Mouse (Mus musculus) layer of hippocampus, postnatal 14 days (tissue): ENCODE measurements around the gene Slc35d1. TPM values are rescaled to one million over a fixed set of nuclear protein-coding genes. Genes with fewer than 3 reads are reported as not detected.

ENCODE experiments used
- DNase-seq, 2 experiments: peaks; one replicate each; pipeline ENCODE4 v3.0.0; 2021 to 2022; ENCODE audit warnings: low spot score in 2 of 2, mixed read lengths in 1 of 2
- long read RNA-seq, 2 experiments: library from polyadenylated mRNA; stranded (forward); transcript quantifications; one replicate each; pipeline ENCODE4 v2.0.0; 2021
- total RNA-seq, 2 experiments: library from RNA; stranded (reverse); gene quantifications; 2 replicates each; pipeline ENCODE4 v1.2.3; 2021

Gene Slc35d1
- total RNA-seq, result 10 to 100 TPM; 14.3 to 14.9 TPM
- long read RNA-seq, experiment 1, full-length matches to known transcripts, result 4 of 4 reads
- long read RNA-seq, experiment 1, partial matches to known transcripts, result 0 of 4 reads
- long read RNA-seq, experiment 1, other reads (novel, unspliced or antisense), result 0 of 4 reads
- long read RNA-seq, experiment 2, full-length matches to known transcripts, result 5 of 10 reads
- long read RNA-seq, experiment 2, partial matches to known transcripts, result 0 of 10 reads
- long read RNA-seq, experiment 2, other reads (novel, unspliced or antisense), result 5 of 10 reads

DNA sequence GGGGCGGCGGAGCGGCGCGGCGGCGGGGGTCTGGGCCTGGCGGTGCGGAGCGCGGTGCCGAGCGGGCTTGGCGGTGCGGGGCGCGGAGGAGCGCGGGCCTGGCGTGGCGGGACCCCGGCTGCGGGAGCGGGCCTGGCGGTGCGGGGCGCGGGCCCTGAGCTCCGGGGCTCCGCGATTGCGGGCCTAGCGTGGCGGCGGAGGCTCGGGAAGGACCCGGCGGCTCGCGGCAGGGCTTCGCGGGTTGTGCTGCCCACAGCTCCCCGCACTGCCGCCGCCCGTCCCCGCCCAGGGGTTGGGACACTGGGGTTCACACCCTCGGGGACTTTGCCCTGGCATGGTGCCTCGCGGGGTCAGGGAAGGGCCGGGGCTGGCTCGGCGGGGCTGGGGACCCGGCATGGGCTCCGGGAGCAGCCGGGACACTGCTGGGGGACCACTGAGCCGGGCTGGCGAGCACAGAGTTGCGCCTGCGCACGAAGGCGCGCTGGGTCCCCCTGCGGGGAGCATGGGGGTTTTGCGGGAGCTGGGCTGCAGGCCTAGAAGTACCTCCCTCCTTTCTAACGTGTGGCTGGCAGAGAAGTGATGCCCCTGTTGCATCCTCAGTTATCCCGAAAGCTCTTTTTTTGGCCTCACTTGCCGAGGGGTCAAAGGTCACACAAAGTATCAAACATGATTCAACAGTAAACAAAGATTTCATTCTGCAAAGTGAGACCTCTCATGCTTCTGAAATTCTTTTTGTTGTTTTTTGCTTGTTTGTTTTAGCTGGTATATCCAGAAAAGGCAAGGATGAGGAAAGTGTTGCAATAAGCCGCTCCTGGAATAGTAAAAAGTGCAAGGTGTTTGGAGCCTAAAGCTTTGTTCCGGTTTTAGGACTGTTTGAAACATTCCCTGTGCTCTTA, at the start of gene Slc35d1:
Gene Slc35d1 (minus strand): TSS at position 240 of the 896 bp plus-strand sequence.
- DNase-seq, result peak; percentile 83 to 85

DNA sequence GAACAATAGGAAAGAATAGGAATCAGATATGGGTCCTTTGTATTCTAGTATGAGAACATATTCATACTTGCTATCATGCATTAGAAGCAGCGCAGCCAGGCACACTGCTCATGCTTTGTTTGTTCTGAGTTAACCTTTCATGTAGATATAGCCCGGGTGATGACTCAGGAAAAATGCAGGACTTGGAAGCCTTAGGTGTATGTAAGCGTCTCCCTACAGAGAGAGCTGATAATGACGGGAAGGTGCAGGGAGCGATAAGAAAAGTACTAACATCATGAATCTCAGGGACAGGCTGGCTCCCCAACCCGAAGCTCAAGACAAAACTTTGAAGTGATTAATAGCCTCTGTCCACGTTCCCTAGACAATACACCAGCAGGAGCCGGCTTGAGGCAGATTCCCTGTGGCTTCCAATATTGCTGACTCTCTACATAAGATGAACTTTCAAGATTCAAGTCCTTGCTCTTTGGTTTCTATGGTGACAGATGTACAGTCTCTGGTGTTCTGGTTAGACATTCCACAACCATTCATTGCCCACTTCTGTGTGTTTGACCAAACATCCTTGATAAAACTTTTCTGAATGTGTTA, 48.9 kb upstream of the Slc35d1 start:
- no peak for DNase-seq

DNA sequence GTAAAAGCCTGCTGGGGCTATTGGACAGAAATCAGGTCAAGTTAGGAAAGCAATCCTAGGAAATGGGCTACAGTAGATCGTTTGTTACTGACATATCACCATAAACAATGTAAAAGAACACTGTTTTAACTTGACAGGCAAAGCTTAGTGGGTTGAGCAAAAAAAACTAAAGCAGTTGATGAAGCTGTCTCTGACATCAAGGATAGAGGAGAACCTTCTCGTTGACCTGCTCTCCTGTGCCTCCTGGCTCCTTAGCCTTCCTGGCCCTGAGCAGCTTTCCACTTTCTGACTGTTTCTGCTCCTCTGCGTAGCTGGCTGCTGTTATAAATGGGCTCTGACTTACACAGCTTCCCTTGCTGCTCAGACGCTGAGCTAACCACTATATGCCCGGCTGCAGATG, 48.4 kb upstream of the Slc35d1 start:
- DNase-seq, result no peak

DNA sequence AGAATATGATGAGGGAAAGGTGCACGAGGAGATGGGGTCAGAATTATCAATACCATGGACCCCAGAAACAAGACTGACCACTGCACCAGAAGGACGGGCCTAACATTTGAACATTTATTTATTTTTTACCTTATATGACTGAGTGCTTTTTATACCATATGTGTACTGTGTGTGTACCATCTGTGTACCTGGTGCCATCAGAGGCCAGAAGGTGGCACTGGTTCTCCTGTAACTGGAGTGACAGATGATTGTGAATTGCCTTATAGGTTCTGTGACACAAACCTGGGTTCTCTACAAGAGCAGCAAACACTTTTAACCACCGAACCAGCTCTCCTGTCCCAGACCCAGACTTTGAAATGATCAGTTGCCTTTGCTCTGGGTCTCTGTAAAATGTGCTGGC, 43.9 kb upstream of the Slc35d1 start:
- no peak for DNase-seq

DNA sequence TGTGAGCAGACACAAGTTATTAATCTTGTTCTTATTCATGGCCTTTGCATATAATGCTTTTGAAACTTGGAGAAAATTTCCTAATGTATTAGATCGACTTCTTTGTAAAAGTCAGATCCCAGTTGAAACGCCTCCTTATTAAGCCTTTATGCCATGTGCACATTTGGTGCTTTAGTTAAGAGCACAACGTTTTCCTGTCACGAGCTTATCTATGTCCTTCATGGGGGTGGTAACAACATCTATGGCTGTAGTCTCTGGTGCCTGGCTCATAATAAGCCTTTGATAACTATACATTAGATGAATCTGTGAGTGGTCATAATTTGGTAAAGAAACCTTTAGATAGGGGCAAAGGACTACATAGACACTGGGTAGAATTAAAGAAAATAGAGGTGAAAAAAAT, 38.9 kb upstream of the Slc35d1 start:
- no peak for DNase-seq

DNA sequence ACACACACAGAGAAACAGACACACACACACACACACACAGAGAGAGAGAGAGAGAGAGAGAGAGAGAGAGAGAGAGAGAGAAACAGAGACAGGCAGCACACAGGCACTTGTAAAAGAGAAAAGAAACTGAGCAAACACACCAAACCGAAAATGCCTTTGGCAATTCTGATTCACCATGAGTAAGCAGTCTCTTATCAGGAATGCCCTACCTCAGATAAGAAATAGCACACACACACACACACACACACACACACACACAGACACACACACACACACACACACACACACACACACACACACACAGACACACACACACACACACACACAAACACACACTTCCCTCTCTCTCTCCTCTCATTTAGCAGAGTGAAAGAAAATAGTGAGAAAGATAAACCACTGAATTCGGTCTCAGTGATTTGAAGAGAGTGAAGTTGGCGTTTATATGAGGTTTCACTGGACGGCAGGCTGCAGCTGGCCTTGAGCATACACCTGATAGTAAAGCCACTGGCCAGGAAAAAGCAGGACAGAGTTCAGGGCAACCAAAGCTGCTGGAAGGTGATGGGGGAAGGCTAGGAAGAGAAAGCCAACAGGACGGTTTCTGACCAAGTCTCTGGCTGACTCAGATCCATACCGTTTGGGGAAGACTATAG, 34.6 kb upstream of the Slc35d1 start:
- DNase-seq, result no peak

DNA sequence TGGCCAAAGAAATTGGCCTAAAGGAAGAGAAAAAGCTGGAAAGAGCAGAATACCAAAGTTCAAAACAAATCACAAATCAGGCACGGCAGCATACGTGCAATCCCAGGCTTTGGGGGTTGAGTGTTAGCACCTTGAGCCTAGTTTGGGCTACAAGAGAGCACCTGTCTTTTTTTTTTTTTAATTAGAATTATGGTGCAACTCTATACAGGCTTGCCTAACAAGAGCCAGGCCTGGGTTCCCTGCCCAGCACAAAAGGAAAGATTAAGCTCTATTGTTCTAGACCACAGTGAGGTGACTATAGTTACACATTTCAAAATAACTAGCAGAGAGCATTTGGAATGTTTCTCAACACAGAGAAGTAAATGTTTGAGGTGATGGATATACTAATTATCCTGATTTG, 32.8 kb upstream of the Slc35d1 start:
- no peak for DNase-seq

DNA sequence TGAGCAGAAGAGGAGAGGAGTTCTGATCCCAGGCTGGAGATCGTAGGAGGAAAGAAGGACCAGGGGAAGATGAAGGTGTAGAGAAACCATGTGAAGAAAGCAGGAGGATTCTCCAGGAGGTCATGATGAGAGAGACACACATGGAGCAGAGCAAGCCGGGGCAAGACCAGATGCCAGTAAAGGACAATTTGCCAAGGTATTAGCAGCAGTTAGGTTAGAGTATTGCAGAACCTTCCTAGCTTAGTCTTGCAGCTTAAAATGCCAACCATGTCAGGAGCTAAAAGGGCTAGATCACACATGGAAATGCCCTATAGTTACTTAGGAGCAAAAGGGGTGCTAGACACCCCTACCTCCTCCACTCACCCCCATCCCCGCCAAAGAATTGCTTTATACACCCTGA, 32.3 kb upstream of the Slc35d1 start:
- DNase-seq, result no peak

DNA sequence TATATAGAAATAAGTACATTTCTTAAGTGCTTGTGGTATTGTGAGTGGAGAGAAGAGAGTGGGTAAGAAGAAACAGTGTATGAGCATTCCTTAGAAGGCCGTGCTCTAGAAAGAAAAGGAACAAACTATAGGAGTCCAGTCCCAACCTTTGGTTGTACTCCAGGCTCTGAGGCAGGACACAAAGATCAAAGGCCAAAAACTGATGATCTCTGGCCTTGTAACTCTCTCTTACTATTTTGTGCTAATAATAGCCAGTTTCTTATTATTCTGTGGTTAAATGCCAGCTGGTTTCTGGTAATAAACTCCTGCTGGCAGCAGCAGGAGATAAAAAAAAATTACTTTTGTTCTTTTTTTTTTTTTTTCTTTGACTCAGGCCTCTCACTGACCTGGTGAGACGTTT, 17.2 kb upstream of the Slc35d1 start:
- DNase-seq, result no peak

DNA sequence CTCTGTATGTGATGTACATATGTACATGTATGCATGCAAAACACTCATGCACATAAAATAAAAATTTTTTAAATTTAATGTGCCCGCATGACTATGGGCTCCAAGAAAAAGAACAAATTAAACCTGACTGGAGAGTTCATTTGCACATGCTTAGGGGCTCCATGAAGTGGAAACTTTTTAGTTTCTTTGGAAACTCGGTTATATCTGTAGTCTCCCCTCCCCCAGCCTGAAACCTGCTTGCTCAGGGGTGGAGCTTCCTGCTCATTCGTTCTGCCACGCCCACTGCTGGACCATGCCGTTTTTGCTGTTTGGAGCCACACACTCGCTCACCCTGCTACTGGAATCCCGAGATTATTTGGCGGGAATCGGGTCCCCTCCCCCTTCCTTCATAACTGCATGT, 7.9 kb upstream of the Slc35d1 start:
- DNase-seq, result no peak

DNA sequence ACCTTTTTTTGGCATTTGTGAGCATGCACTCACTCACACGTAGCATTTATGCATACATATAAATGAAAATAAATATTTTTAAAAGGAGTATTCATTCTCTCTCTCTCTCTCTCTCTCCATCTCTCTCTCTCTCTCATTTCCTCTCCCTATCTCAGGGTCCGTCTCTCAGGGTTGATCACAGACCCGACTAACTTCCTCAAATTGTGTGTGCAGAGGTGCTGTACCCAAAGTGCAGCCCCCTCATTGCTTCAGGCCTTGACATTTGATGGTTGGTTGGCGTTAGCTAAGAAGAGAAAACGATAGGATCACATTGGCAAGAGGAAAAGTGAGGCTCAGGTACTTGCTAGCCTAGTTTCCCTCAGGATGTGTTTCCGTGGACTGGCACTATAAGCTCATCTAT, 6.8 kb upstream of the Slc35d1 start:
- DNase-seq, result no peak

DNA sequence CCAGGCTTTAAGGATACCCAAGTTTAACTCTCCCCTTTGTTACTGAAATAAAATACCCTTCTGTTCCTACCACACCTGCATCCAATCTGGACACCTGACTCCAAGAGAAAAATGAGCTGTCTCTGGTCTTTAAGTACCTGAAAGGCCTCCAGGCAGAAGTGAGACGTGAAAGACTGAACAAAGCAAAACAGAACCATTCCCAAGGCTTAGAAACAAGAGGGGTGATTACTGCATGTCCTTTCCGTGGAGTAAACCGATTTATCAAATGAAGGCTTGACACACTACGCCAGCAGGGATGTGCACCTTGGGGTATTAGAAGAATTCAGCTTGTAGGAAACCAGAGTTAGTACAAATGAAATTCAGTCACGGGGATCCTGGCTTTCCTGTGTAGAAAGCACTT, 4.0 kb upstream of the Slc35d1 start:
- DNase-seq, result no peak

DNA sequence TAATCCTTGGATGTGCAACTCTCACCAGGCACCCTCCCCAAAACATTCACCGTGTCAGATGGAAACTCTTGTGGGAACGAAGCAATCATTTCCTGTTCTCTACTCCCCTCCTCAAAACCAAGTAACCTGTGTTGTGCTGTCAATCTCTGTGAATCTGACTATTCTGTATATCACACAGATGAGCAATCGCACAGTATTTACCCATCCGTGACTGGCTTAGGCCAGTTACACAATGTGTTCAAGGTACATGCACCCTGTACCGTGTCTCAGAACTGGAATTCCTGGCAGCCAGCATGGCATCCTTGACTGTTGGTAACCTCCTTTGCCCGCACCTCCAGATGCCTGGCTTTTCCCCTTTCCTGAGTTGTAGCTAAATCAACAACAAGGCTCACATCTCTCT, 1.1 kb upstream of the Slc35d1 start:
- DNase-seq, result no peak

DNA sequence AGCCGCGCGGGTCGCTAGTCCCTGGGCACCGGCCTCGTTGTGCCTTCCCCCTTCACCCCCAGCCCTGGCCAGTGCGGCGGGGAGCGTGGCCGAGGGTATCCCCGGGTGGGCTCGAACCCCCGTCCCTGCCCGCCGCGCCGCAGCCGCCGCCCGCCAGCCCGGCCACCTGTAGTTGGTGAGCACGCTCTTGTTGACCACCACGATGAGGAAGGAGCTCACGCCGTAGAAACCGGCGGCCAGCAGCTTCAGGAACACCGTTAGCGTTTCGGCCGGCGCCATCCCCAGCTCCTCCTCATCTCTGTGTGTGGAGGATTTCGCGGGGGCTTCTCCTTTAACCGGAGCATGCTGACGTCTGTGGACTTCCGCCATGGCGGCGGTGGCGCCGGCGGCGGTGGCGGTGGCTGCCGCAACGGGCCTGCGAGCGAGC, 453 bp downstream of the Slc35d1 start:
- DNase-seq, result peak; percentile 81

DNA sequence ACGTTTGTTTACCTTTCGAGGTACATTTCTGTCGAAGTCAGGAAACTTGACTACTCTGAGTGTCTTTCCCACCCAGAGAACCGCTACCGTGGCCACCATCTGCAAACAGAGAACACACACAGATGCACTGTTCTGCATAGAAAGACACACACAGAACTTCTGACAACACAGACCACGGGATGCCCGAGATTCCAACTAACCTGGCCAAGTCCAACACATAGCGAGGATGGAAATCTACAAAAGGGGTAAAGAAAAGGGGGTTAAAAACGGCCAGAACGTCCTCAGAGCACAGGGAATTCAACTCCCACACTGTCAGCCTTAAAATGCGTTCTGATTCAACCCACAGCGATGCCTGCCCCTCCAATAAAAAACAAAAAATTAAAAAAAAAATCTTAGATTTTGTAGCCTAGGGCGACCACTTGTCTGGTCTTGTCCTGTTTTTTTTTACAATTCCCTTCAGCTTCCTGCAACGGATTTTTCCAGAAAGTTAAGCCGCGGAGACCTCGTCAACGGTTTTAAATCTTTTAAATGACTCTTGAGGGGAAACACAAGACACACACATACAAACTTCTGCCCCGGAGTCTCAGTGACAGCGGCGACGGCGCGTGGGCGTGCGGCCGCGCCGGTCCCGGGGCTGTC, 986 bp downstream of the Slc35d1 start:
- DNase-seq, result peak in 1 of 2 experiments; percentile 15

DNA sequence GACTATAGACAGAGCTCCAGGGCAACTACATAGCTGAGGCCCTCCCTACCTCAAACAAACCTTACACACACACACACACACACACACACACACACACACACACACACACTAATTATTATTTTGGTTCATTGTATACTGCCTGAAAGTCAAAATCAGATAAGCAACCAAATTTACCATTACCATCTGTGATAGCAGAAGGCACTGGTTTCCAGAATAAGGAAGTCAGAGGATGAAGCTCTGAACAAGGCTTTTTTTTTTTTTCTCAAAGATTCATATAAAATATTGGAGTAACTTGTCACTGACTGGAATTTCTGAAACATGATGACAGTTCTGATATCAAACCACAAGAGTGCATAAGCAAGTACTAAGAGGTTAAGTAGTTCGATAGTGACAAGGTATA, 6.4 kb downstream of the Slc35d1 start:
- no peak for DNase-seq

DNA sequence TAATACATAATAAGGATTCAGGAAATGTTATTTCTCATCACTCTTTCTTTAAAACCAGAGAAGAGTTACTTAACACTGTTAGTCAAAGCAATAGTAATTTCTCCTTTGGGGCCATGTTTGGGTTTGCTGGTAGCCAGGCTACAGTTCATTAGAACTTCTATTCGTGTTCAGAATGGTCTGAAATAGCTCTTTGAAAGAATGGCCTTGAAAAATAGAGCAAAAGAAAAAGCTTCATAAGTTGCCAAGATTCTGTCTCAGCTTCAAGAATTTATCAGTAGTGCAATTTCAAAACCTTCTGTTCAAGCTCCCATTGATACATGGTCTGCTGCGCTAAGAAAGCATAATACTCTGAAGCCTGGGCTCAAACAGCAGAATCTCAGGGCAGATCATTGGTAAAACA, 11.3 kb downstream of the Slc35d1 start:
- peak in 1 of 2 experiments; percentile 22 for DNase-seq

DNA sequence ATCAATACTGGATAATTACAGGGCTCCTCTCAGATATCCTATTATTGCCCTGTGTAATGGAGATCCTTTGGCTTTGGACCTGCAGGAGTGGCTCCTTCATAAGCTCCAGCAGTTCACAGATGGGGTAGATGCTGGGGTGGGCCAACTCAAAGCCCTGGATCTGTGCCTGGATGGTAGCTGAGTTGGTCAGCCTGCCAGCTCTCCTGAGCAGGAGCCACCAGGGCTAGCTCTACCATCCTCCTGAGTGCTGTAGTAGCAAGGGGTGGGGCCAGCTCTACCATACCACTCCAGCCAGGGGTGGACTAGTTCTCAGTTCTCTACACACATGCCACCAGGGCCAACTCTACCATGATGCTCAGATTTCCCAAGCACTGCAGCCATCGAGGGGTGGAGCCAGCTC, 14.9 kb downstream of the Slc35d1 start:
- no peak for DNase-seq

DNA sequence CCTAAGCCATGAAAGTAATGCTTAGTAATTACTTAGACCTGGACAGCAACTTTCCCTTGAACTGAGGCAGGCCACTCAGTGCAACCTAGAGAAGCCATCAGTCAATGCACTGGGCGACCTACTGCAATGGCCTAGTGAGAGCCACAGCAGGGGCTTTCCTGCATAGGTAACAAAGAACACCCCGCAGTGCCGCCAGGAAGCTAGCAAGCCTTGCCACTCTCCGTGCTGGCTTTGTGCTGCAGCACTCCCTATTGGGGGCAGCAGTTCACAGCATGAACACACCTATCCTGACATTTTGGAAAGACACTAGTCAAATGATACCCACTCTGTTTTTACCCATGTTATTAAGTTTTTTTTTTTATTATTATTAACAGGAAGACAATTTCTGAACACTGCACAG, 15.9 kb downstream of the Slc35d1 start:
- DNase-seq, result no peak

DNA sequence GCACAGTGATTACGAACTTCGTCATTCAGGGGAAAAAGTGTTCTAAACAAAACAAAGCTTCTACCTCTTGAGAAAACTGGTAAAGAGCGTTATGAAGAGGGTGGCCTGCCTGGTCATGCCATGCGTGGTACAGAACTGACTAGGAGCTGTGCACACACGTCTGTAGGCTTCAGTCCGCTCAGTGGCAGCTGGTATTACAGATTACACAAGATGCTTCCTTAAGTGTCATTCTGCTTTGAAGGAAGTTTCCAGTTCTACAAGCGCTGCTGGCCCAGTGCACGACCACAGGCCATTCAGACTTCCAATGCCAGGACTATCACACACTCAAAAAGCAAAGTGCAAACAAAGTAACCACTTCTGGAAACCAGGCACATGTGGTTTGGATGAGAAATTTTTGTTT, 17.6 kb downstream of the Slc35d1 start:
- DNase-seq, result no peak

DNA sequence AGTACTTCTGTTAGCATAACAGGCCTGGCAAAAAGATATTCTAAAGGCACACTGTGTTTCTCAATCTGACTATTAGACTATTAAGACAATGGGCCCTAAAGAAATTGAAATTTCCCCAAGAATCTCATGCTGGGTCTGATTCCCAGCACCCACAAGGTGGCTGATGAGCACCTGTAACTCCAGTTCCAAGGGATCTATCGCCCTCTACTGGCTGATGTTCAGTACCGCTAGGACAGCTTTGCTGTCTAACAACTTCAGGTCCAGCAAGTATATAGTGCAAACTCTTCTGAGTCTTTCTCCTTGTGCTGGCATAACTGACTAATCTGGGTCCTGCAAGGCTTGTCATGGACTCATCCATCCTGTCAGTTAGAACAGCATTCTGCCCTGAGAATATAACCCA, 22.5 kb downstream of the Slc35d1 start:
- DNase-seq, result no peak
